Mouse (Mus musculus) brain, embryonic 14.5 days (tissue): ENCODE results near the gene Pdyn.

Source experiments
- CTCF ChIP-seq: fragments of 200-500 bp; IDR thresholded peaks from 2 replicates; pipeline ENCODE4 v1.5.1; 2012; ENCODE audit warnings: inconsistent platforms, mild to moderate bottlenecking, moderate library complexity, borderline replicate concordance; ENCODE audit not compliant: insufficient read depth, insufficient read length; ENCODE audit errors: extremely low read depth
- POLR2A ChIP-seq: fragments of 200-500 bp; IDR thresholded peaks from 2 replicates; pipeline ENCODE4 v1.6.1; 2012; ENCODE audit warnings: mild to moderate bottlenecking, inconsistent platforms, borderline replicate concordance; ENCODE audit not compliant: poor library complexity, insufficient read depth, insufficient read length, severe bottlenecking; ENCODE audit errors: extremely low read depth

GRCm38 (mm10) chr2:129658796-129659195 is 40.8 kb downstream of the Pdyn start:
- TF ChIP-seq CTCF (no peak), POLR2A (no peak)
